Mouse (Mus musculus) thymus, postnatal 0 days (tissue): ENCODE data around the gene Rims3. TPM values are rescaled to one million over a fixed set of nuclear protein-coding genes. Genes with fewer than 3 reads are reported as not detected.

ENCODE experiments used
- DNase-seq: peaks from one replicate; pipeline ENCODE4 v3.0.0-alpha.2; 2015; ENCODE audit warnings: low spot score
- polyA plus RNA-seq: library from polyadenylated mRNA; unstranded; fragments of >200 nt; fragmentation: Nextera tagmentation; extraction: Ambion mirVana; gene quantifications from 2 replicates; pipeline ENCODE4 v1.2.1, GENCODE M21; 2015

The Rims3 gene
- polyA plus RNA-seq: 0.30 and 0.35 TPM in 2 replicates

- DNase-seq: peak; percentile 51
These were observed at the start of gene Rims3 for GRCm38 (mm10) chr4:120854588-120855319. Rims3 (plus strand) TSS chr4:120854816.

GRCm38 (mm10) chr4:120805816-120806215, 48.8 kb upstream of the Rims3 start:
- no peak for DNase-seq

- no peak for DNase-seq
These were observed 40.9 kb upstream of the Rims3 start for GRCm38 (mm10) chr4:120813762-120814161.

GRCm38 (mm10) chr4:120814171-120814570, 40.4 kb upstream of the Rims3 start:
- no peak for DNase-seq

GRCm38 (mm10) chr4:120815163-120815562, 39.5 kb upstream of the Rims3 start:
- DNase-seq: no peak

GRCm38 (mm10) chr4:120815622-120816334, 38.8 kb upstream of the Rims3 start:
- peak; percentile 91 for DNase-seq

- peak; percentile 2 for DNase-seq
These were observed 37.4 kb upstream of the Rims3 start for GRCm38 (mm10) chr4:120817002-120817774.

GRCm38 (mm10) chr4:120817951-120818350, 36.7 kb upstream of the Rims3 start:
- no peak for DNase-seq

GRCm38 (mm10) chr4:120819296-120819695, 35.3 kb upstream of the Rims3 start:
- DNase-seq: no peak

GRCm38 (mm10) chr4:120819871-120820270, 34.7 kb upstream of the Rims3 start:
- no peak for DNase-seq

GRCm38 (mm10) chr4:120822191-120822911, 32.3 kb upstream of the Rims3 start:
- DNase-seq: no peak

GRCm38 (mm10) chr4:120825100-120825553, 29.5 kb upstream of the Rims3 start:
- peak; percentile 86 for DNase-seq

GRCm38 (mm10) chr4:120825577-120826326, 28.9 kb upstream of the Rims3 start:
- peak; percentile 99 for DNase-seq

- DNase-seq: no peak
These were observed 28.2 kb upstream of the Rims3 start for GRCm38 (mm10) chr4:120826418-120826817.

GRCm38 (mm10) chr4:120830767-120831166, 23.8 kb upstream of the Rims3 start:
- DNase-seq: no peak

- DNase-seq: no peak
These were observed 23.1 kb upstream of the Rims3 start, which contains the start of gene Nfyc for GRCm38 (mm10) chr4:120831472-120831871. Nfyc (minus strand) TSS chr4:120831572.

GRCm38 (mm10) chr4:120841342-120841741, 13.3 kb upstream of the Rims3 start:
- no peak for DNase-seq

GRCm38 (mm10) chr4:120844423-120845082, 10.1 kb upstream of the Rims3 start:
- DNase-seq: no peak

GRCm38 (mm10) chr4:120845098-120845497, 9.5 kb upstream of the Rims3 start:
- DNase-seq: no peak

- no peak for DNase-seq
These were observed 5.7 kb upstream of the Rims3 start for GRCm38 (mm10) chr4:120848909-120849308.
